Comparison of ENCODE assay signal across 16 mouse cellular contexts in genomic region chr10:110940740-110941398, GRCm38 (mm10). TPM values are rescaled to one million over a fixed set of nuclear protein-coding genes. Genes with fewer than 3 reads are reported as not detected.
DNase-seq lines count a peak whose midpoint lies in the region; TF ChIP-seq lines count a peak whose summit lies in the region.
"Had no signal": no experiment of that assay in that cellular context is flagged by ENCODE, and none has a peak within 500 bp of the region (broad histone marks: within the 10 kb centered on the region; RNA-seq: fewer than 3 reads in every experiment).

No protein-coding gene starts in this region.

- TF ChIP-seq POLR2A in cerebellum, adult 2 months (IDR thresholded peaks at IDR 0.05; ENCODE audit: borderline replicate concordance, insufficient read depth, low read length), result no peak
- TF ChIP-seq POLR2A in ES-Bruce4 (IDR thresholded peaks at IDR 0.05; ENCODE audit: insufficient read depth, low read length), result no peak

- no peak overlapping the region for H3K4me3 ChIP-seq in cerebellum, adult 2 months (replicated peaks; ENCODE audit: insufficient read depth, low read depth, low read length)
- H3K4me3 ChIP-seq in heart, embryonic 10.5 days, result no peak overlapping the region
- H3K4me3 ChIP-seq in layer of hippocampus, adult 2 months, result no peak overlapping the region
- H3K4me3 ChIP-seq in ES-Bruce4 (ENCODE audit: low read depth, low read length), result no peak overlapping the region
- H3K4me3 ChIP-seq: liver, embryonic 13.5 days; myocyte had no signal

- H3K27ac ChIP-seq in cerebellum, adult 2 months (ENCODE audit: insufficient read depth, low read length), result no peak overlapping the region
- H3K27ac ChIP-seq in heart, embryonic 10.5 days, result no peak overlapping the region
- H3K27ac ChIP-seq in layer of hippocampus, adult 2 months, result no peak overlapping the region
- H3K27ac ChIP-seq in ES-Bruce4 (ENCODE audit: insufficient read depth, low read length), result no peak overlapping the region
- H3K27ac ChIP-seq: liver, embryonic 13.5 days had no signal

- H3K36me3 ChIP-seq in heart, embryonic 10.5 days, result peaks cover 80% of the 10 kb centered on the region
- H3K36me3 ChIP-seq in ES-Bruce4 (ENCODE audit: control insufficient read depth, insufficient read depth, low read length, poor library complexity, severe bottlenecking), result peaks cover 38% of the 10 kb centered on the region

- no peaks in the 10 kb centered on the region for H3K27me3 ChIP-seq in cerebellum, adult 2 months (ENCODE audit: control insufficient read depth, insufficient read depth, low read length)
- no peaks in the 10 kb centered on the region for H3K27me3 ChIP-seq in heart, embryonic 10.5 days (ENCODE audit: insufficient read depth, poor library complexity, severe bottlenecking)
- no peaks in the 10 kb centered on the region for H3K27me3 ChIP-seq in ES-Bruce4 (ENCODE audit: control insufficient read depth, insufficient read depth, low read length, poor library complexity, severe bottlenecking)
- H3K27me3 ChIP-seq: CH12.LX; liver, embryonic 13.5 days had no signal

- TF ChIP-seq EP300 in ES-Bruce4 (IDR thresholded peaks at IDR 0.05; ENCODE audit: insufficient read depth, low read depth, low read length), result no peak

- TF ChIP-seq CTCF in cerebellum, adult 2 months (IDR thresholded peaks at IDR 0.05; ENCODE audit: borderline replicate concordance, insufficient read depth, low read depth, low read length), result peak; percentile 12; the same call in 1 of the 2 replicates
- TF ChIP-seq CTCF in layer of hippocampus, adult 2 months (conservative IDR thresholded peaks at IDR 0.05), result peak; percentile 27; the same call in 1 of the 2 replicates
- TF ChIP-seq CTCF in ES-Bruce4 (IDR thresholded peaks at IDR 0.05; ENCODE audit: low read depth, low read length), result peak; percentile 48

- peaks cover 12% of the 10 kb centered on the region; the same call in 1 of the 2 replicates for H3K4me1 ChIP-seq in cerebellum, adult 2 months (ENCODE audit: control insufficient read depth, insufficient read depth, low read length)
- peaks cover 7% of the 10 kb centered on the region; the same call in 1 of the 2 replicates for H3K4me1 ChIP-seq in heart, embryonic 10.5 days
- peaks cover 3% of the 10 kb centered on the region for H3K4me1 ChIP-seq in ES-Bruce4 (ENCODE audit: control insufficient read depth, insufficient read depth, low read length)

- WGBS in cerebellum, adult 2 months, result 86% methylated on average over 13 of the region's 13 CpGs
- 83% methylated on average over 13 of the region's 13 CpGs for WGBS in heart, embryonic 10.5 days

- H3K9me3 ChIP-seq in heart, embryonic 10.5 days, result no peaks in the 10 kb centered on the region
- no peaks in the 10 kb centered on the region for H3K9me3 ChIP-seq in ES-Bruce4 (replicated peaks; ENCODE audit: control insufficient read depth, insufficient read depth, low read length, poor library complexity, severe bottlenecking)
- H3K9me3 ChIP-seq: liver, embryonic 13.5 days had no signal

- no peak for DNase-seq in cerebellum, adult 2 months
- DNase-seq in cerebellum, adult 8-10 months, result no peak
- DNase-seq in heart, embryonic 10.5 days (ENCODE audit: low spot score), result peak; percentile 69
- DNase-seq in heart, adult 18-20 months, result no peak
- DNase-seq in layer of hippocampus, adult 2 months (ENCODE audit: low spot score in 2 of 2), result no peak
- DNase-seq in layer of hippocampus, adult 9-10 months (ENCODE audit: low spot score), result no peak
- DNase-seq in thymus, adult 18-20 months, result no peak
- DNase-seq: cerebellum, adult 11-12 months; gastrocnemius, postnatal 25 days; kidney, postnatal 10 days; liver, embryonic 13.5 days; lung, postnatal 4 days; retina, postnatal 1 day had no signal

- H3K9ac ChIP-seq in ES-Bruce4 (ENCODE audit: low read depth, poor library complexity, severe bottlenecking), result no peak overlapping the region
- H3K9ac ChIP-seq: liver, embryonic 13.5 days had no signal

RNA-seq across cellular contexts. Expression of gene Csrp2, which starts 21.3 kb away (rescaled TPM):
- polyA plus RNA-seq in cerebellum, adult 2 months (2012; rRNA removed), result 14.1 and 14.3 TPM in 2 replicates
- 400 and 430 TPM in 2 replicates for polyA plus RNA-seq in heart, embryonic 10.5 days (2016; fragmentation: Nextera tagmentation; extraction: Ambion mirVana)
- total RNA-seq in heart, adult 18-20 months (2021), result 10 to 100 TPM; 28.4 to 32.3 TPM
- 10 to 100 TPM; 20.2 to 24.6 TPM for total RNA-seq in layer of hippocampus, adult 2 months (2021)
- polyA plus RNA-seq in ES-Bruce4 (2011; ENCODE audit: insufficient read depth, insufficient read length, low read depth, missing spikeins), result 221 and 242 TPM in 2 replicates

Comparison
In these comparisons a context has a peak if more than half of its experiments do, and no peak if none do; other contexts are left out.
1. RNA of gene Csrp2, which starts 21.3 kb away (polyA plus RNA-seq): 400 to 430 TPM in heart, embryonic 10.5 days and 221 to 242 TPM in ES-Bruce4; 14.1 to 14.3 TPM in cerebellum, adult 2 months; every median in the first group is over 10 times any median in the second.
2. Peak in every context shown above with its lines, with median percentiles within 50 percentile points of each other: CTCF ChIP-seq.